Comparison of ENCODE assay signal across 9 mouse cellular contexts in genomic region chr11:52223968-52224682, GRCm38 (mm10). TPM values are rescaled to one million over a fixed set of nuclear protein-coding genes. Genes with fewer than 3 reads are reported as not detected.
A peak's percentile ranks its signal among the peaks of the same experiment; 100 is the strongest.
DNase-seq lines count a peak whose midpoint lies in the region; ATAC-seq and TF ChIP-seq lines count a peak whose summit lies in the region.
"Had no signal": no experiment of that assay in that cellular context is flagged by ENCODE, and none has a peak within 500 bp of the region (broad histone marks: within the 10 kb centered on the region; RNA-seq: fewer than 3 reads in every experiment).

No protein-coding gene starts in this region.

- H3K9me3 ChIP-seq in heart, embryonic 13.5 days: no peaks in the 10 kb centered on the region
- no peaks in the 10 kb centered on the region for H3K9me3 ChIP-seq in forebrain, postnatal 0 days (ENCODE audit: low read length)

- 12% methylated on average over 19 of the region's 19 CpGs for WGBS in heart, embryonic 13.5 days
- 6% methylated on average over 19 of the region's 19 CpGs for WGBS in large intestine, adult 2 months
- 18% methylated on average over 19 of the region's 19 CpGs for WGBS in forebrain, postnatal 0 days

- peaks cover 10% of the 10 kb centered on the region for H3K27me3 ChIP-seq in heart, embryonic 13.5 days (replicated peaks)
- no peaks in the 10 kb centered on the region for H3K27me3 ChIP-seq in forebrain, postnatal 0 days (ENCODE audit: insufficient read depth, low read length)

- no peak overlapping the region for H3K27ac ChIP-seq in heart, embryonic 13.5 days (replicated peaks)
- H3K27ac ChIP-seq in forebrain, postnatal 0 days (ENCODE audit: low read depth, low read length): no peak overlapping the region

- H3K4me2 ChIP-seq in heart, embryonic 13.5 days: peak overlapping the region; percentile 65
- no peak overlapping the region for H3K4me2 ChIP-seq in forebrain, postnatal 0 days (ENCODE audit: low read depth)

- peak overlapping the region; percentile 37 for H3K4me3 ChIP-seq in heart, embryonic 13.5 days
- no peak overlapping the region for H3K4me3 ChIP-seq in forebrain, postnatal 0 days (ENCODE audit: low read depth, low read length)

- TF ChIP-seq CTCF in forebrain, postnatal 0 days (IDR thresholded peaks at IDR 0.05; ENCODE audit: low read depth): no peak

- DNase-seq in ovary, postnatal 14 days (ENCODE audit: low spot score): peak; percentile 46
- DNase-seq in ovary, postnatal 10 days (ENCODE audit: low spot score): no peak
- DNase-seq in large intestine, adult 2 months (ENCODE audit: low read depth, low spot score): peak; percentile 99
- peak; percentile 58 to 78 for DNase-seq in urinary bladder, postnatal 4 days (ENCODE audit: low spot score in 2 of 2)
- no peak for DNase-seq in forebrain, postnatal 0 days
- DNase-seq in right cerebral cortex, postnatal 4 days: no peak

- ATAC-seq in heart, embryonic 13.5 days (ENCODE audit: extremely low read depth, insufficient number of reproducible peaks, low FRiP score, low TSS enrichment): no peak
- peak; percentile 50 for ATAC-seq in megakaryocyte progenitor cell, adult 5-6 weeks (replicated peaks; ENCODE audit: poor library complexity)
- no peak for ATAC-seq in forebrain, postnatal 0 days

- peak overlapping the region; percentile 48; the same call in 1 of the 2 replicates for H3K9ac ChIP-seq in heart, embryonic 13.5 days
- no peak overlapping the region for H3K9ac ChIP-seq in forebrain, postnatal 0 days

- H3K4me1 ChIP-seq in heart, embryonic 13.5 days: peaks cover 11% of the 10 kb centered on the region
- H3K4me1 ChIP-seq in forebrain, postnatal 0 days (ENCODE audit: insufficient read depth): 0 out of 2 replicates have a peak, but pooled peaks cover 3% of the 10 kb centered on the region

- H3K36me3 ChIP-seq in heart, embryonic 13.5 days: no peaks in the 10 kb centered on the region
- H3K36me3 ChIP-seq in forebrain, postnatal 0 days (ENCODE audit: insufficient read depth): no peaks in the 10 kb centered on the region

RNA-seq across cellular contexts. Expression of gene Skp1a, which starts 7.7 kb away (rescaled TPM):
- polyA plus RNA-seq in heart, embryonic 13.5 days (2015; fragmentation: Nextera tagmentation; extraction: Ambion mirVana): 467 and 522 TPM in 2 replicates
- polyA plus RNA-seq in large intestine, adult 2 months (2012; rRNA removed): 35.6 and 55.6 TPM in 2 replicates
- total RNA-seq in megakaryocyte progenitor cell, adult 5-6 weeks (2015): 251 and 286 TPM in 2 replicates
- total RNA-seq in megakaryocyte progenitor cell, adult 5-6 weeks (2017): 254 and 291 TPM in 2 replicates
- total RNA-seq in forebrain, postnatal 0 days (2014; rRNA removed): 767 and 889 TPM in 2 replicates
- 1,355 and 1,490 TPM in 2 replicates for polyA plus RNA-seq in forebrain, postnatal 0 days (2015; fragmentation: Nextera tagmentation; extraction: Ambion mirVana)

RNA-seq across cellular contexts. Expression of gene Olfr1371, which starts 10.3 kb away (rescaled TPM):
- not detected in 2 replicates for polyA plus RNA-seq in heart, embryonic 13.5 days (2015; fragmentation: Nextera tagmentation; extraction: Ambion mirVana)
- polyA plus RNA-seq in large intestine, adult 2 months (2012; rRNA removed): not detected in 2 replicates
- not detected in 2 replicates for total RNA-seq in megakaryocyte progenitor cell, adult 5-6 weeks (2015)
- not detected in 2 replicates for total RNA-seq in megakaryocyte progenitor cell, adult 5-6 weeks (2017)
- total RNA-seq in forebrain, postnatal 0 days (2014; rRNA removed): not detected in 2 replicates
- polyA plus RNA-seq in forebrain, postnatal 0 days (2015; fragmentation: Nextera tagmentation; extraction: Ambion mirVana): not detected in 2 replicates
- polyA plus RNA-seq: neural tube, embryonic 11.5 days had no signal

RNA-seq across cellular contexts. Expression of gene Tcf7, which starts 58.7 kb away (rescaled TPM):
- polyA plus RNA-seq in heart, embryonic 13.5 days (2015; fragmentation: Nextera tagmentation; extraction: Ambion mirVana): 3.5 and 4.3 TPM in 2 replicates
- polyA plus RNA-seq in large intestine, adult 2 months (2012; rRNA removed): 11.9 TPM in 2 replicates
- total RNA-seq in megakaryocyte progenitor cell, adult 5-6 weeks (2015): 1.0 and 2.6 TPM in 2 replicates
- 0.64 TPM in 1 of 2 replicates, not detected in the other for total RNA-seq in megakaryocyte progenitor cell, adult 5-6 weeks (2017)
- total RNA-seq in forebrain, postnatal 0 days (2014; rRNA removed): 1.6 and 2.3 TPM in 2 replicates
- 4.4 and 4.6 TPM in 2 replicates for polyA plus RNA-seq in forebrain, postnatal 0 days (2015; fragmentation: Nextera tagmentation; extraction: Ambion mirVana)

Comparison
In these comparisons a context has a peak if more than half of its experiments do, and no peak if none do; other contexts are left out.
1. DNase-seq: peak in ovary, postnatal 14 days (single experiment), large intestine, adult 2 months (single experiment) and urinary bladder, postnatal 4 days (2 of 2); none in ovary, postnatal 10 days (single experiment), forebrain, postnatal 0 days (single experiment) and right cerebral cortex, postnatal 4 days (single experiment).